Mouse (Mus musculus) neural tube, postnatal 0 days (tissue): ENCODE measurements around the gene Slc38a5. TPM values are rescaled to one million over a fixed set of nuclear protein-coding genes. Genes with fewer than 3 reads are reported as not detected.

ENCODE experiments used
- polyA plus RNA-seq: library from polyadenylated mRNA; unstranded; fragments of >200 nt; fragmentation: Nextera tagmentation; extraction: Ambion mirVana; gene quantifications from 2 replicates; pipeline ENCODE4 v1.2.1, GENCODE M21; 2015

The Slc38a5 gene
- 21.8 and 27.1 TPM in 2 replicates for polyA plus RNA-seq

GRCm38 (mm10) chrX:8271083-8271820 is at the start of gene Slc38a5:
Gene Slc38a5, plus strand, starts transcription at chrX:8271133.

GRCm38 (mm10) chrX:8252334-8253285 is 18.3 kb upstream of the Slc38a5 start, which contains the start of gene Ftsj1:
Gene Ftsj1, minus strand, starts transcription at chrX:8252406.

GRCm38 (mm10) chrX:8327124-8327523 is 56.2 kb downstream of the Slc38a5 start, which contains the start of gene Ssxb10:
Gene Ssxb10, plus strand, starts transcription at chrX:8327424.

Other genes starting within 250 kb of the Slc38a5 start
- 26.7 and 27.2 TPM in 2 replicates for gene Suv39h1, start 196.4 kb upstream of the Slc38a5 start, polyA plus RNA-seq
- 0.34 and 0.41 TPM in 2 replicates for gene Was, start 180.6 kb upstream of the Slc38a5 start, polyA plus RNA-seq
- 49.8 and 57.2 TPM in 2 replicates for gene Wdr13, start 138.2 kb upstream of the Slc38a5 start, polyA plus RNA-seq
- 458 TPM in 2 replicates for gene Rbm3, start 125.3 kb upstream of the Slc38a5 start, polyA plus RNA-seq
- 16.7 and 17.5 TPM in 2 replicates for gene Tbc1d25, start 95.0 kb upstream of the Slc38a5 start, polyA plus RNA-seq
- 33.4 and 39.3 TPM in 2 replicates for gene Ebp, start 77.6 kb upstream of the Slc38a5 start, polyA plus RNA-seq
- 41.7 and 48.9 TPM in 2 replicates for gene Porcn, start 64.6 kb upstream of the Slc38a5 start, polyA plus RNA-seq
- gene Ftsj1, start 18.7 kb upstream of the Slc38a5 start, polyA plus RNA-seq: 40.1 and 41.4 TPM in 2 replicates
- not detected in 2 replicates for gene Ssxb10, start 56.3 kb downstream of the Slc38a5 start, polyA plus RNA-seq
- not detected in 2 replicates for gene Ssxb9, start 95.8 kb downstream of the Slc38a5 start, polyA plus RNA-seq
- not detected in 2 replicates for gene Ssxb1, start 142.2 kb downstream of the Slc38a5 start, polyA plus RNA-seq
- not detected in 2 replicates for gene Ssxb2, start 190.6 kb downstream of the Slc38a5 start, polyA plus RNA-seq